Mouse (Mus musculus): Measurements from ENCODE around the gene Dot1l.

Gene Dot1l

DNA sequence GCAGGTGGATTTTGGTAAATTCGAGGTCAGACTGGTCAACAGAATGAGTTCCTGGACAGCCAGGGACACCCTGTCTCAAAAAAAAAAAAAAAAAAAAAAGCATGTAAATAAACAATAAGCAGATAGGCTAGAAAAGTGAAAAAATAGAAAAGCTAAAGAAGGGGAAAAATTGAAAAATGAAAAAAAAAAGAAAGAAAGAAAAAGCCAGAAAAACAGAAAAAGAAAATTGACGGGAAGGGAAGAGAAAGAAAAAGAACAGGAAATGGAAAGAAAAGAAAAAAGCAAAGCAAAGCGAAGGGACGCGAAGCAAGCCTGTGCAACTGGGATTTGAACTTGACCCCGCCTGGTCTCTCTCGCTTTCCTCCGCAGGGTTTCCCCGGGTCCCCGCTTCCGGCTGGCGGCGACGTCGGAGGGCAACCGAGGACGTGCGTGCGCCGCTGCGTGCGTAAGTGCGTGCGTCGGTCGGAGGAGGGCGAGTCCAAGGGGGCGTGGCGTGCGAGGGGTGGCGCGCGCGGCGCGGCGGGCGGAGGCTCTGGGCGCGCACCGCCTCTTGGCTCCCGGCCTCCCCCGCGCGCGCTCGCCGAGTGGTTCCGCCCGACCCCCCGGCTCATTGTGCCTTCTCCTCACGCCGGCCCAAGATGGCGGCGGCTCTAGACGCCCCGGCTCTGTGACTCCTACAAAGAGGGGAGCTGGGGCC lies at the start of gene Dot1l:
Dot1l (plus strand) TSS at position 613 of the 697 bp plus-strand sequence.
- DNase-seq: peak; percentile 97

DNA sequence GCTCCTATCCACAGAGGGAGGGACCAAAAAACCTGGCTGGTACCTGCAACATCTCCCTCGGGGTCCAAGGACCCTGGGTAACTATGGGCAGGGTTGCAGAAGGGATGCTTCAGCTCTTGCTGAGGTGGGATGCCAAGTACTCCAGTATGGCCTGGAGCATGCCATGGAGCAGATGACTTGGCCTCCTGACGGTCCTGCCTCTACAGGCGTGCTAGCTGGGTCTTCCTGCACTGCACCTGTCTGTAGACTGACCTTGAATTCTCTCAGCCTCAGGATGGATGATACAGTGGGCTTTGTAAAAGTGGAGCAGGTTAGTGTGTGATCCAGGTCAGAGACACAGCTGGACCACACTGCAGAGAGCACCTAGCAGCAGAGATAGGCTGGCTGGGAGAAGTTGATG lies 49.5 kb upstream of the Dot1l start:
- DNase-seq: no peak

DNA sequence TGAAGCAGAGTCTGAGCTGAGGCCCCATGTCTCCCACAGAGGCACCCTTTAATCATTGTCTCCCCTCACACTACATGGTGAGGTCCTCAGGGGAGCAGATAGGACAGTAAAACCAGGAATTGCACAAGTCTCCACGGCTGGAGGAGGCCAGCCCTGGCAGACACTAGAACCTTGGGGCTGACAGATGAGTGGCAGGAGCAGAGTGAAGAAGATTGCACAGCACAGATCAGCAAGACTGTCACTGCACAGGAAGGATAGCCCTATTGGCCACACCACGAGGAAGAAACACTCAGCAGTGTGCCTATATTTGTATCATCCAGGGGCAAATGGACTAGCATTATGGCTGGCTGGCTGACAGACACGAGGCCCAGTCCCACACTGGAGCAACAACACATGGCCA lies 44.2 kb upstream of the Dot1l start:
- DNase-seq: no peak

DNA sequence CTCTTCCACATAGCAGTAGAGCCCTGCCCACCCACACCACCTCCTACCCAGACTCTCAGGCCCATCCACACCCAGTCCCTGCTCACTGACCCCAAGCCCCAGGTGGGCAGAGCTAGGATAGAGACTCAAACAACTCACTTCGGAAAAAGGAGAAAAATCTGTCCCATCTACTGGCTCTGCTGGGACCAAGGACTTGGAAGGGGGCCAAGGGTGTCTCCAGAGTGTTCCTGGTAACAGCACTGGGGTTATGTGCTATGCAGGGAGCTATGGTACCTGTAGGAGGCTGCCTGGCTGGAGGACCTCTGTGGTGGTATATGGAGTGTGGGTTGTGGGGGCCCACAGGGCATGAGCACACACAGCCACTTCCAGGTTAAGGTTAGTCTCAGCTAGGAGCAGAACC lies 37.7 kb upstream of the Dot1l start:
- DNase-seq: no peak

DNA sequence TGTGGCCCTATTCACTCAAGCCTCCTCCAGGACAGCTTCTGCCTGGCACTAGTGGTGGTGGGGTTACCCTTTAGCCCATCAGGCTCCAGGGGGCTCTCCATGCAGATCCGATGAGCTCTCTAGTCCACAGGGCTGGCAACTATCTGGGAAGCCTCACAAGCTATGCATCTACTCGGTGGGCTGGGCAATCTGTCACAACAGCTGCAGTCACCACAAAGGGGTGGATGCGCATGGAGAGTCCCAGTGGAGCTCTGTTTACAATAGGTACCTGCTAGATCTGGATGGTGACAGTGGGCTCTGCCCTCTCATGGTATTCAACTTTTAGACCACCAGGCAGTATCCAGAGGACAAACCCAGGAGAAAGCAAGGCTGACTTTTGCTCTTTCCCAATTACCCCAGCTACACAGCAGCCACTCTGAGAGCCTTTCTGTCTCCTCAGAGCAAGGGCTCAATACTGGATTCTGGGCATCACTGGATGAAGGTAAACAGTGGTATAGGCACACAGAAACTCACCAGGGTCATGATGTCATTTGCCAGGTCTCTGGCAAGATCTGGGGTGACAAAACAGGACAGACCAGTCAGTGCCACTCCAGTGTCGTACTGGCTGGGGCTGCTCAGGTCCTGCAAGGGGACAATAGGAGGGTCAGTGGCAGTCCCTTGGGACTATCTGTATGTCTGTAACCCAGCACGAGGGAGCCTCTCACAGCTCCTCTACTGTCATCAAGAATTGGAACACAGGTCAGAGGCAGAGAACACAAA lies 27.5 kb upstream of the Dot1l start:
- peak; percentile 40 to 51 for DNase-seq

DNA sequence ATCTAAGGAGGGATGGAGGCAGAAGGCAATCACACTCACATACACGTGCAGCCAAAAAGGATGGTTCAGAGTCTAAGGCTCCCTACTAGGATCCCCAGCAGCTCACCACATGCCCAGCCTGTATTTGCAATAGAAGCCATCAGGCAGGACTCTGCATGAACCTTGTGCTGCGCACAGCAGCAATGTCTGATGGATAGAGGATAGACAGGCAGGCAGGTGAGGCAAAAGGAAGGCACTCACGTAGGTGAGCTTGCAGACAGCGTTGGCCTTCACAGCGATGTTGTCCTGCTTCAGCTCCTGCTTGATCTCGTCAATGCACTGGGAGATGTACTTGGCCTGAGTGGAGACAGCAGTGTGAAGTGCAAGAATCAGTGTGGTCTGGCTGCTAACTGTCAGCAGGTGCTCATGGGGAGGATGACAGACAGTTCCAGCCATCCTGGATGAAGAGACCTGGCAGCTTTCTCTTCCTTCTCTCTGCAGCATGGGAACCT lies 22.4 kb upstream of the Dot1l start:
- no peak for DNase-seq

DNA sequence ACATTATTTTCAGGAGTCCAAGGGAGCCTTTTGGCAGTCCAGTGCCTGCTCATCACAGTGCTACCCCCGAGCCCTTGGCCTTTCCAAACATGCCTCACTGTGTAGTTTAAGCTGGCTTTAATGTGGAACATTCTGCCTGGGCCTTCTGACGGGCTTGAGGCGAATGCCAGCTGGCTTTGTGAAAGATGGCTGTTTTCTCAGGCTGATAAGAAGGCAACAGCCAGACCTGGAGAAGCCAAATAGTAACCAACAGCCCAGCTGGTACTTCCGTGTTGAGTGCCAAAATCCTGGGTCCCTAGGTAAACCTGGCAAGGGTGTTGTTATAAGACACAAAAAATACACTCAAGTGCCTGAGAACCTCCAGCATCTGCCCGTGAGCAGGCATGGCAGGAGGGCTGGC lies 18.3 kb upstream of the Dot1l start:
- no peak for DNase-seq

DNA sequence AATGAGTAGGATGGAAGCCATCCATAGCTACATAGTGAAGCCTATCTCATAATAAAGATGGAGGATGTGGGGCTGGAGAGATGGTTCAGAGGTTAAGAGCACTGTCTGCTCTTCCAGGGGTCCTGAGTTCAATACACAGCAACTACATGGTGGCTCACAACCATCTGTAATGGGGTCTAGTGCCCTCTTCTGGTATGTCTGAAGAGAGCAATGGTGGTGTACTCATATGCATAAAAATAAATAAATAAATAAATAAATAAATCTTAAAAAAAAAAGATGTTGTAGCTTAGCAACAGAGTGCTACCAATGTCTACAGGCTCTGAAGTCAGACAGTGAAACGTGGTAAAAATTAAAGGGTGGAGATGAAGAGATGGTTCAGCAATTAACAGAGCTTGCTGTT lies 16.3 kb upstream of the Dot1l start:
- DNase-seq: no peak

DNA sequence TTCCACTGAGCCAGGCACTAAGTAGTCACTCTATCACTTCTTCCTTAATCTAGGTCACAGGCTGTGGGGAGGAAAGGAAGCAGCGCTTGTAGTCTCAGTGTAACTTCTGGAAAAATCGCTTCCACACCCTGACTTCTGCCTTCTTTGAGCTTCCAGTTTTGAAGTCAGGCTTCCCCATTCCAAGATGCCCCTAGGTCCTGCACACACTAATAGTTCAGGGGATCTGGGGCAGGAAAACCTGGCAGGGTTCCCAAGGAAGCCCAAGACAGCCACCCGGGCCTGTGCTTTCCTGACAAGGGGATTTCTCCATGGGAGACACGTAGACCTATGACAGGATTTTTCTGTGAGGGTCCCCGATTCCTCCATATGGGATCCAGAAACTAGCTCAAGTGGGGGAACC lies 13.9 kb upstream of the Dot1l start:
- peak in 1 of 2 experiments; percentile 19 for DNase-seq

DNA sequence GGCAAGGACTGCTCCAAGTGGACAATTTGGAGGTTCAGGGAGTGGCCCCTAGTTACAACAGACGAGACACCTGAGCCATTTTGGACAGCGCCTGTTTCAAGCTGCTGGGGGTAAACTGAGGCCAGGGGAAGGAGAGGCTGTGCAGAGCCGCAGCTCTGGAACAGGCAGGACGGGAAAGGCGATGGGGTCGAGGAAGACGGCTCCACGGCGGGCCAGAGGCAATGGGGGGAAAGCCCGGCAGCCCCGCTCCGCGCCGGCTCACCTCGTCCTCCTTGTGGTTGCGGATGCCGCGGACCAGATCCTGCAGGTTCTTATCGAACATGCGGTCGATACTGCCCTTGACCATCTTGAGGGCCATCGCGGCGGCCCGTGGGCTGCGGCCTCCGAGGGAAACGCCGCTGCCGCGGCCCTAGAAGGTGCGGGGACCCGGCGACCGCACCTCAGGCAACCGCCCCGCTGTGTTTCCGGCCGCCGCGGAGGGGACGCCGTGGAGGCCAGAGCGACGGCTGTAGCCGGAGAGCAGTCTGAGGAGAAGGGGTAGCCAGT lies 13.3 kb upstream of the Dot1l start:
- peak in 1 of 2 experiments; percentile 18 for DNase-seq

DNA sequence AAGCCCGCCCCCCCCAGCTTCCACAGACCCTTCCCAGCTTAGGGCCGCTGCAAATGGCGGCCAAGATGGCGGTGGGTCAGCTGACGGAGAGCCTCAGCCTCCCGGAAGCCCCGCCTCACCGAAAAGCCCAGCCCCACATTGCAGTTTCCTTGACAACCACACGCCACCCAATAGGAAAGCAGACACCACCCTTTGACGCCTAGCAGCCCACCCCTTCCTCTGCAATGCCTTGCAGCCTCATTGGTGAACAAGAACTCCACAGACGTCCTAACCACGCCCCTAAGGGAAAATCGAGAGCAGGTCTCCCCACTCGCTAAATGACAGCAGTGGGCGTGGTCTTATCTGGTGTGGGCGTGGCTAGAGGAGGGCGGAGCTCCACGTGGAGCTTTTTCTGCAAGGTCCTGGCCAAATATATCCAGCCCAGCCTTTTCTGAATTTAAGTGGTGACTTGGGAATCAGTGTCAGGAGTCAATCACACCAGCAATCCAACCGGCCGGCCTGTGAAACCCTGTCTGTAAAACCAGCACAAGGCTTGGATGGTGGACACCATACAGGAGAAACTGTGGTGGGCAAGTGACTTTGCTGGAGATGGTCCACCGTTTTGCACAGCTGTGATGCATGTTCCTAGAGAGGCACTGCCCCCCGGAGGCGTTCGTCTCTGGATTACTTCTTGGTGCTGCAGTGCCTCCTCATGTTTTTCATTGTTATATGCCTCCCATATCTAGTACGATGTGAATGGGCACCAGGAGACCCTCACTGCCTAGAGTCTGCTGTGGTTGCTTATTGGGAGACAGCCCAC lies 12.6 kb upstream of the Dot1l start, which contains the start of gene Ap3d1:
Ap3d1 (minus strand) TSS at position 85 of the 799 bp plus-strand sequence.
- peak; percentile 99 to 100 for DNase-seq

DNA sequence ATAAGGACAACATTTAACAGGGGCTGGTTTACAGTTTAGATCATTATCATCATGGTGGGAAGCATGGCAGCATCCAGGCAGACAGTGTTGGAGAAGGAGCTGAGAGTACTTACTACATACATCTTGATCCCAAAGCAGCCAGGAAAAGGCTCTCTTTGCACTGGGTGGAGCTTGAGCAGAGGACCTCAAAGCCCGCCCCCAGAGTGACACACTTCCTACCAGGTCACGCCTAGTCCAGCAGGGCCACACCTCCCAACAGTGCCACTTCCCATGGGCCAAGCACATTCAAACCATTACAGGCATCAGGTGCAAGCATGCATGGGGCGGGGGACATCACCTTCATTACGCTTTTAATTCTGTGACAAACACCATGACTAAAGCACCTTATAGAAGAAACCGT lies 10.7 kb upstream of the Dot1l start:
- peak; percentile 79 to 83 for DNase-seq

DNA sequence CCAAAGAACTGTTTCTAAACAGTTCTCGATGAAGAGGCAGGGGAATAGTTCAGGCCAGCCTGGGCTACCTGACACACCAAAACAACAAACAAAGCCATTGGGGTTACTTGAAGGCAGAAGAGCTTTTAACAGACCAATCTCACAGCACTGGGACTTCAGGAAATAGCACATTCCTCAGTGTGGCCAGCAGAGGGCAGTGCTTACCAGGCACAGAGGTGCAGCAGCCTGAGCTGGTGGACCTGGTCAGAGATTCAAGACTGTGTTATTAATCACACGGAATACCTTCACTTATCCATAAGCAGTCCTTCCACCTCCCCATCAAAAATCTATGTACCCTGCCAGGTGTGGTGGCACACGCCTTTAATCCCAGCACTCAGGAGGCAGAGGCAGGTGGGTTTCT lies 7.6 kb upstream of the Dot1l start:
- peak; percentile 69 to 76 for DNase-seq

DNA sequence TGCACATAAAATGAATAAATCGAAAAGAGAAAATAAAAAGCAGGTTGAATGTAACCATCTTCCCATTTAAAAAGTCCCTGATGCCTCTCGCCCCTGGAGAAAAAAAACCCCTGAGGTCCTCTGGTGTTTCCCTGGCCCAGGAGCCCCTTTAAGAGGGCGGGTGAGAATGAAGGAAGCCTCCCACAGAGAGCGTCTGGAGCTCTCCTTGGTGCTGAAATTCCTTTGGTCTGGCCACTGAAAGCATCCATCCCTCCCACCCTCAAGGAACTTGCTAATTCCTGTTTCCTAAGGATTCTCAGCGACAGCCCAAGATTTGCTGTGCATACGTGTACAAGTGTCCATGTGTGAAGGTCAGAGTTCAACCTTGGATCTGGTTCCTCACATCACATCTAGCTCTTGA lies 6.4 kb upstream of the Dot1l start:
- peak; percentile 27 to 54 for DNase-seq

DNA sequence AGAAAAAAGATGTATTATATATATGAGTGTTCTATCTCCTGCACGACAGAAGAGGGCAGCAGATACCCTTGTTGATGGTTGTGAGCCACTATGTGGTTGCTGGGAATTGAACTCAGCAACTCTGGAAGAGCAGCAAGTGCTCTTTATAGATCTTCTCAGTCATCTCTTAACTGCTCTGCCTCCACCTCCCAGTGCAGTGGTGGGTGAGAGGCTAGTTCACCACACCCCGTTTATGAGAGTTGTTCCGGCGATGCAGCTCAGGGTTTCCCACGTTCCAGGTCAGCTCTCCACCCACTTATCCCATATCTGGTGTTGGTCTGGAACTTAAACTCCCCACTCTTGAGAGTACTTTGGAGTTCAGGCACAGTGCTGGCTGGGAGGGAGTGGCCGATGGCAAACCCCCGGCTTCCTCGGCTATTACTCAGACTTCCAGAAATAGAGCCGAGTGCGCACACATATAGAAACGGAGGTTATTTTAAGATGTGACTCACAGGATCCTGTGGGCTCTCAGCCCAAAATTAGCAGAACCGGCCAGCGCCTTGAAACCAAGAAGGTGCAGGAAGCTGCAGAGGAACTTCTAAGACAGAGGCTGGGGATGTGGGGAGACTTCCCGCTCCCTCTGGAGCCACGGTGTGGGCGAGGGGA lies 3.7 kb upstream of the Dot1l start:
- DNase-seq: peak; percentile 84 to 87

DNA sequence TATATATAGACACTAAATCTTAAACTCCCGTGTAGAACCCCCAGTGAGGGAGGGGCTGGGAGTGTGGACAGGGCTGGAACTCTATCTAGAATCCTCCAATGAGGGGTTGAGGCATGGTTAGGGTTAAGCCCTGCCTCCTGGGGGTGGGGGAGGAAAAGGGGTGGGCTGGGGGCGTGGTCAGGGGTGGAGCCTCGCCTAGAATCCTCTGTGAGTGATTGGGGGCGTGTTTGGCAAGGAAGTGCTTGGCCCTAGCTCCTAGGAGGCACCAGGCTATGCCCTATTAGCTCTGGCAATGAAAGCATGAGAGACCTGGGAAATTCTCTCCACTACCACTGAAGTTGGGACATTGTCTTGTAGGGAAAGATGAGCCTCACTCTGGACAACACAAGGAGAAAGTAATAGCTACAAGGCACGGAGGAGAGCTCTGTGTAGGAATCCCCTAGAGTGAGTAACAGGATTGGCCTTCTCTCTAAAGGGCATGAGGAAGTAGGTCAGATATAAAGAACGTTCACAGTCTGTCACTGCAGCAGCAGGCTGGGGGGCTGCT lies 2.9 kb upstream of the Dot1l start:
- DNase-seq: peak; percentile 75 to 85

DNA sequence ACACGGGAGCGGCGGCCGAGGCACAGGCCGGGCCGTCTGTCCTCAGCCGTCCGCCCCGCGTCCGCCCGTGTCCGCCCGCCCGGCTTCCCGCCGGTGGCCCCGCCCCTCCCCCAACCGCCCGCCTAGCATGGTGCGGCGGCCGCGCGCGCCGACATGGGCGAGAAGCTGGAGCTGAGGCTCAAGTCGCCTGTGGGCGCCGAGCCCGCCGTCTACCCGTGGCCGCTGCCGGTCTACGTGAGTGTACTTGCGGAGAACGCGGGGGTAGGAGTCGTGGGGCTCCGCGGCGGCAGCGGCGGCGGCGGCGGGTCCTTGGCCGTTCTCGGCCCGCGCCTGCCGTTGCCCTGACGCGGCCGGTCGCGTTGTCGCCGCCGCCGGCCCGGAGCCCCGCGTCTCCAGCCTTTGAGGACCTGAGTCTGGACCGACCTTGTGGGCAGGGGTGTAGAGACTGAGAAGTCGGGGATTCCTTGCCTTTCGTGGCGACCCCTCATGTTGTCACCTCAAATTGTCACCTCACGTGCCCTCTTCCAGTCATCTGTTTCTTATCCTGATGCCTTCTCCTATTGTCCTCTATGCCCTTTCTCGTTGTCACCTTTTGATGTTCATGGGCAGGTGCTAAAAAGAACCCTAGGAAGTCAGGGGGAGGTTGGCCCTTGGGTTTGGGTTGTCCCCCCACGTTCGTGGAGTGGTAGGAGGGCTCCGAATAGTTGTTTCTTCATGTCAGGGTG lies 447 bp downstream of the Dot1l start:
- no peak for DNase-seq

DNA sequence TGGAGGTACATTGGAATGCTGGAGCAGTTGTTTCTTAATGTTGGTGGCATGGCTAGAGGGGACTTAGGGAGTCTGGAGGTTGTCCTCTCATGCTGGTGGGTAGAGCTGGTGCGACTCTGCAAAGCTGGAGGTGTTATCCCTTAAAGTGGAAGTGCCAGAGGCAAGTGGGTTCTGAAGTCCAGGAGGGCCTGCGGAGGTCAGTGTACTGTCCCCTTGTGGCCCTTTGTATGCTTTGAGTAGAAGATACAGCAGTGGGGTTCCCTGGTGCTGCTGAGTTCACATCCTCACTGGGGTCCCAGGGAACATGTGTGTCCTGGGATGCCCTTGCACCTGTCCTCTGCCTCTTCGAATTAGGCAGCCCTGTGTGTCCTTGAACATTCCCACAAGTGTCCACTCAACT lies 1.1 kb downstream of the Dot1l start:
- no peak for DNase-seq

DNA sequence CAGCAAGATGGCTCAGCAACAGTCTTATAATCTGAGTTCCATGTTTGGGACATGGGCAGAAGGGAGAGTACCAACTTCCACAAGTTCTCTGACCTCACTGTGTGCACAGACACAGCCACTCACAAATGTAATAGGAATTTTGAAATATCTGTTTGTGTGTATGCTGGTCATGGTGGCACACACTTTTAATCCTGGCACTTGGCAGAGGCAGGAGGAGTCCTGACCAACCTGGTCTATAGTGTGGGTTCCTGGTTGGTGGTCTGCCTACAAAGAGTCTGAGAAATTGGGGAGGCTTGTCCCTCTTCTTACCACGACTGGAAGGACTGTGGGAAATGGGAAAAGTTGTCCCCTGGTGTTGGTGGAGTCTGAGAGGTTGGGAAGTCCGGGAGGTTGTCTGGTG lies 1.5 kb downstream of the Dot1l start:
- no peak for DNase-seq

DNA sequence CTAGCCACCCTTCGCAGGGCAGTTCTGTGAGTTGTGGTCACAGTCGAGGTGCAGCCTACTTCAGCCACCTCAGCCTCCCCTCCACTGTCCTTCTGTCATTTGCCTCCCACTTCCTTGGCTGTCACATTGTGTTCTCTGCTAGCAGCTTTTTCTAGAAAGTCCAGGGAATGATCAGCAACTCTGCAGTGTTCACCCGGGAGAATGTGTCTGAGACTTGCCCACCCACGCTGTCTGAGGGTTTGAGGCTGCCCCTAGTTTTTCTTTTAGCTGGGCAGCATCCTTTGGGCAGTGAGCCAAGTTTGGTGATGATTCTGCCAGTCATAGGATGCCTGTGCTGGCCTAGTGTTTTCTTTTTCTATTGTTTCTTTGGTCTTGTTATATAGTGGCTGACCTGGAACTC lies 2.0 kb downstream of the Dot1l start:
- DNase-seq: no peak

DNA sequence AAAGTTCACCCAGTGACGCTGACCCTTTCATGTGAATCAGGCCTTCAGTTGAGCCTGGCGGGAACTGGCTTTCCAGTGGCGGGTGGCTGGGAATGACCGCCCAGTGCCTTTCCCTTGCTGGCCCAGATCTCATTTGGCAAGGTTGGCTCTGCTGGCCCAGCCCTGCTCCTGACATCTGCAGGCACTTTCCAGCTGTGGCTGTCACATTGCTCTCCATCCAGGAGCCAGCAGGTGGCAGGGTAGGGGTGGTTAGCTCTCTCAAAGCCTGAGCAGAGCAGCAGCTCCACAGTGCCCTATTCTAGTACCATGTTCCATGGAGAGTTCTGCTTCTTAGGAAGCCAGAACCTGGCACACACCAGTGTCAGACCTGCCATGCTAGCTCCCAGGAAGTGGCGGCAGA lies 2.7 kb downstream of the Dot1l start:
- peak; percentile 81 to 88 for DNase-seq

DNA sequence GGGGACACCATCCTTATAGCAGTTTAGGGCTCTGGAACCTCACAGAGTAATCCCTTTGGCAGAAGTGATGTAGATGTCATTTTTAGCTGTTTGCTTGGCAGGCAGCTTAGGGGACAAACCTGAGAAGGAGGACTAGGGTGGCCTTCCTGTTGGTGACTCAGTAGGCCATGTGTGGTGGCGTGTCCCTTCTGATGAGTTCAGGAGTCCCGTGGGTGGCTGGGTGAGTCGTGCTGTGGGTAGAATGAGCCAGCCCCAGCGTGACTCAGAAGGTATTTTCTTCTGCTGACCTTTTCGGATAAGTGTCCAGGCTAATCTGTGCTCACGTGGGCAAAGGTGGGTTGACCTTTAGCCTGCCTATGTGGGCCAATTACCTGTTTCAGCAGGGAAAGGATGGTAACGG lies 3.6 kb downstream of the Dot1l start:
- DNase-seq: no peak
